Mouse (Mus musculus) kidney, adult 2 months (tissue): ENCODE measurements around the gene D730048I06Rik. TPM values are rescaled to one million over a fixed set of nuclear protein-coding genes. Genes with fewer than 3 reads are reported as not detected.
"Not testable (repeated sequence)": the region's sequence is repeated elsewhere in the genome, so short reads cannot be mapped to it uniquely, and the experiment has no call there.

Experiments used
- DNase-seq: peaks from one replicate; pipeline ENCODE4 v3.0.0; 2021
- H3K27ac ChIP-seq: fragments of 200-500 bp; 2 replicates; pipeline ENCODE4 v1.5.1; 2012; ENCODE audit warnings: low read depth, low read length, control low read depth, inconsistent platforms; ENCODE audit not compliant: insufficient read depth
- H3K27me3 ChIP-seq: fragments of 200-500 bp; replicated peaks from 2 replicates; pipeline ENCODE4 v1.6.1; 2012; ENCODE audit warnings: mild to moderate bottlenecking, moderate library complexity, low read length, inconsistent platforms; ENCODE audit not compliant: control insufficient read depth, insufficient read depth
- H3K36me3 ChIP-seq: fragments of 200-500 bp; 2 replicates; pipeline ENCODE4 v1.6.1; 2012; ENCODE audit warnings: mild to moderate bottlenecking, moderate library complexity, low read length, inconsistent platforms; ENCODE audit not compliant: control insufficient read depth, insufficient read depth
- H3K4me1 ChIP-seq: fragments of 200-500 bp; 2 replicates; pipeline ENCODE4 v1.6.1; 2011; ENCODE audit warnings: low read length; ENCODE audit not compliant: control insufficient read depth, insufficient read depth
- H3K4me3 ChIP-seq: fragments of 200-500 bp; 2 replicates; pipeline ENCODE4 v1.5.1; 2011; ENCODE audit warnings: mild to moderate bottlenecking, low read depth, low read length, control low read depth; ENCODE audit not compliant: insufficient read depth
- CTCF ChIP-seq: fragments of 200-500 bp; conservative IDR thresholded peaks from 2 replicates; pipeline ENCODE4 v1.5.1; 2011; ENCODE audit warnings: low read depth, mild to moderate bottlenecking, control low read depth, low read length, moderate library complexity, mixed read lengths; ENCODE audit not compliant: insufficient read depth, insufficient read length
- POLR2A ChIP-seq: fragments of 200-500 bp; IDR thresholded peaks from one replicate; pipeline ENCODE4 v1.6.1; 2011; ENCODE audit warnings: low read depth, low read length, control low read depth
- WGBS: fragments of 180-500 bp; shearing (Covaris S2); methylation state at CpG from one replicate; pipeline ENCODE4 v1.1.7; 2018; 5-methylcytosine and 5-hydroxymethylcytosine counted together
- polyA plus RNA-seq: library from polyadenylated mRNA; depleted of rRNA; stranded (reverse); fragments of >200 nt; gene quantifications from 2 replicates; pipeline ENCODE4 v1.2.3, GENCODE M21; 2012; rRNA removed

The D730048I06Rik gene
- not detected in 2 replicates for polyA plus RNA-seq

- WGBS: 83% methylated on average over 3 of the region's 3 CpGs
- no peak for DNase-seq
- Histone ChIP-seq H3K36me3 (no peaks in the 10 kb centered on the region), H3K4me3 (no peak within 1 kb of the TSS), H3K27me3 (no peaks in the 10 kb centered on the region), H3K27ac (no peak within 1 kb of the TSS), H3K4me1 (no peaks in the 10 kb centered on the region)
- TF ChIP-seq CTCF: no peak
- TF ChIP-seq POLR2A: no peak
Measured at GRCm38 (mm10) chr9:35790001-35790400, at the start of gene D730048I06Rik, which contains the start of gene Gm27235. D730048I06Rik (minus strand) TSS chr9:35790112. Gm27235 (minus strand) TSS chr9:35790101.

DNA sequence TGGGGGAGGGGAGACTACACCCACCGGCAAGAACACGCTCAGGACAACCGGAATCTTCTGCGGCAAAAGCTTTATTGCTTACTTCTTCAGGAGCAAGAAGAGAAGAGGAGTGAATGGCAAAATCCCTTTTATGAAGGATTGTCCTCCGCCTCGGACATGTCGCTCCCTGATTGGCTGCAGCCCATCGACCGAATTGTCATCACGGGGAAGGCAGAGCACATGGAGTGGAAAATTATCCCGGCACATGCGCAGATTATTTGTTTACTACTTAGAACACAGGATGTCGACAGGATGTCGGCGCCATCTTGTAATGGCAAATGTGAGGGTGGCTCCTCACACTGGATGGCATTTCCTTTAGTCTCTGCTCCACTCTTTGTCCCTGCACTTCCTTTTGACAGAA lies 28.0 kb upstream of the D730048I06Rik start:
- WGBS: 94% methylated on average over 15 of the region's 15 CpGs
- not testable (repeated sequence) for H3K4me1 ChIP-seq, DNase-seq

GRCm38 (mm10) chr9:35798146-35798545 lies 8.2 kb upstream of the D730048I06Rik start:
- Histone ChIP-seq H3K27ac (no peak overlapping the region), H3K4me1 (no peaks in the 10 kb centered on the region), H3K36me3 (no peaks in the 10 kb centered on the region), H3K4me3 (no peak overlapping the region), H3K27me3 (no peaks in the 10 kb centered on the region)
- peak; percentile 65 for DNase-seq
- no peak for TF ChIP-seq POLR2A

More for the DNA sequence above, 28.0 kb upstream of the D730048I06Rik start:
- H3K27ac ChIP-seq, H3K4me3 ChIP-seq, H3K36me3 ChIP-seq, H3K27me3 ChIP-seq: not testable (repeated sequence)

- no peak for DNase-seq
- no peaks in the 10 kb centered on the region for H3K4me1 ChIP-seq
- no peak within 1 kb of the TSS for H3K27ac ChIP-seq
- WGBS: 59% methylated on average over 3 of the region's 3 CpGs
- H3K36me3 ChIP-seq: no peaks in the 10 kb centered on the region
- no peaks in the 10 kb centered on the region for H3K27me3 ChIP-seq
- no peak within 1 kb of the TSS for H3K4me3 ChIP-seq
- TF ChIP-seq POLR2A (no peak), CTCF (no peak)
Measured at GRCm38 (mm10) chr9:35778009-35778408, 11.9 kb downstream of the D730048I06Rik start, which contains the start of gene Gm17727. Gm17727 (minus strand) TSS chr9:35778109.

DNA sequence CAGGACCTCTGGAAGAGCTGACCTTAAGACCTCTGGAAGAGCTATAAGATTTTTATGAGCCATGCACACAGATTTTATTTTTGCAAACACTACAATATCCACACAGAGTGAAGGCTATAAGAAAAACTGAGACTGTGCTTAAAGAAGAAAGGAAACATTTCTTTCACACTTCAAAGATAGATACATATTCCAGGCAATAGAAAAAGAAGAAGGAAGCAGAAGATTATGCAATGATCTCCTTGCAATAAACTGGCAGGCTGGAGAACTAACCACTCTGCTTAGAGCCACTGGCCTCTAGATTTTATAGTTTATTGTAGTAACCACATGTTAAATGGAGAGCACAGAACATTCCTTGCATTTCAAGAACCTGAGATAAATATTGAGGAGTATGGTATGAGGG lies 33.1 kb downstream of the D730048I06Rik start:
- H3K27me3 ChIP-seq: no peaks in the 10 kb centered on the region
- H3K36me3 ChIP-seq: no peaks in the 10 kb centered on the region
- no peaks in the 10 kb centered on the region for H3K4me1 ChIP-seq
- TF ChIP-seq POLR2A (no peak), CTCF (no peak)
- H3K27ac ChIP-seq: no peak overlapping the region
- H3K4me3 ChIP-seq: no peak overlapping the region
- no peak for DNase-seq

GRCm38 (mm10) chr9:35740749-35741148 lies 49.2 kb downstream of the D730048I06Rik start, which contains the start of gene Gm17677:
Gm17677 (plus strand) TSS chr9:35741049.
- Histone ChIP-seq H3K27ac (no peak within 1 kb of the TSS), H3K27me3 (no peaks in the 10 kb centered on the region), H3K4me3 (no peak within 1 kb of the TSS), H3K36me3 (no peaks in the 10 kb centered on the region), H3K4me1 (no peaks in the 10 kb centered on the region)
- TF ChIP-seq CTCF (no peak), POLR2A (no peak)
- no peak for DNase-seq

Other genes starting within 250 kb of the D730048I06Rik start
- 0.03 and 0.05 TPM in 2 replicates for gene Ddx25, start 231.6 kb downstream of the D730048I06Rik start, polyA plus RNA-seq
- gene Pus3, start 231.5 kb downstream of the D730048I06Rik start, polyA plus RNA-seq: 2.1 and 2.8 TPM in 2 replicates
- 0.05 TPM in 1 of 2 replicates, not detected in the other for gene Pate2, start 219.8 kb downstream of the D730048I06Rik start, polyA plus RNA-seq
- 0.81 and 0.87 TPM in 2 replicates for gene Hyls1, start 219.7 kb downstream of the D730048I06Rik start, polyA plus RNA-seq
- gene Pate4, start 178.2 kb downstream of the D730048I06Rik start, polyA plus RNA-seq: not detected in 2 replicates
- not detected in 2 replicates for gene Pate3, start 141.9 kb downstream of the D730048I06Rik start, polyA plus RNA-seq
- not detected in 2 replicates for gene Pate1, start 102.7 kb downstream of the D730048I06Rik start, polyA plus RNA-seq
- gene Gm17677, start 49.1 kb downstream of the D730048I06Rik start, polyA plus RNA-seq: not detected in 2 replicates
- not detected in 2 replicates for gene Gm17727, start 12.0 kb downstream of the D730048I06Rik start, polyA plus RNA-seq
- gene Gm27235, start within 50 bp of the D730048I06Rik start, polyA plus RNA-seq: not detected in 2 replicates
- gene 9230110F15Rik, start 54.0 kb upstream of the D730048I06Rik start, polyA plus RNA-seq: not detected in 2 replicates
- gene 9230113P08Rik, start 118.3 kb upstream of the D730048I06Rik start, polyA plus RNA-seq: not detected in 2 replicates